Mouse (Mus musculus): ENCODE data around the gene Serpinb3b. TPM values are rescaled to one million over a fixed set of nuclear protein-coding genes. Genes with fewer than 3 reads are reported as not detected.
"Not testable (repeated sequence)": the region's sequence is repeated elsewhere in the genome, so short reads cannot be mapped to it uniquely, and the experiment has no call there.

Gene Serpinb3b
- polyA plus RNA-seq (2015; fragmentation: Nextera tagmentation; extraction: Ambion mirVana), result 0.22 TPM in 1 of 2 replicates, not detected in the other

DNA sequence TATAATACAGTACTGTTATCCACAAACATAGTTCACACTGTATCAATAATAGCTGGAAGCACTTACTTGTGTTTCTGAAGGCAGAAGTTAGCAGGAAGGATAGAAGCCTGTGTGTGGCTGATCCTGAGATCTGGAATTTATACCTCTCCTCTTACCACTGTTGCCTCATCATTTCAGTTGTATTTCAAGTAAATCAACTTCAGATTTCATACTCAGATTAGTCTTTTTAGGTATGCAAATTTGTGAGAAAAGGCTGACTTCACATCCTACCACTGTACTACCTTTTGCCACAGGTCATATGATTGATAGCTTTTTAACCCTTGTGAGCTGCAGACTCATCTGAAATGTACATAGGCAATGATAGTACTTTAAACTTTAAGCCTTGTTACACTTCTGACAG lies at the start of gene Serpinb3b, which contains the start of gene Serpinb3c:
Gene Serpinb3b (minus strand): TSS at position 101 of the 400 bp plus-strand sequence.
Gene Serpinb3c (minus strand): TSS at position 111 of the 400 bp plus-strand sequence.
- not testable (repeated sequence) for H3K36me3 ChIP-seq; H3K27me3 ChIP-seq; H3K4me3 ChIP-seq; H3K4me1 ChIP-seq; H3K9me3 ChIP-seq; H3K27ac ChIP-seq; ATAC-seq (ENCODE audit: low FRiP score, low read depth); H3K9ac ChIP-seq; H3K4me2 ChIP-seq (replicated peaks)

DNA sequence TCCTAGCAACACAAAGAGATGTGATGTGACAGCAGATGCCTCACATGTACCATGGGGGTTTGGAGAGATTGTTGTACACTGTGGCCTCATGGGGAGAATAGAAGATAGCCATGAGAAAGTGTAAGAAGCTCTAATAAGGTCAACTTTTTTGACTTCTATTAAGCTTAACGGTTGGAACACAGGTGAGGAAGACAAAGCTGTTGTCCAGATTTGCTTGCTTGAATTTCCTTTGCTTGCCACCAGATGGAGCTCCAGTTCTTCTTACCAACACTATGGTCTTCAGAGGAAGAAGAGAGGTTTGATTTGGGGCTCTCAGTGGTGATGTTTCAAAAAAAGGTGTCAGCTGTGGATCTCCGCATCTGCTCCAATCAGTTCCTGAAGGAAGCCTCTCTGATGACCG lies 35.0 kb downstream of the Serpinb3b start:
- H3K9ac ChIP-seq; H3K27ac ChIP-seq; H3K4me2 ChIP-seq (replicated peaks); H3K27me3 ChIP-seq; H3K36me3 ChIP-seq; ATAC-seq (ENCODE audit: low FRiP score, low read depth); H3K9me3 ChIP-seq; H3K4me1 ChIP-seq; H3K4me3 ChIP-seq: not testable (repeated sequence)
- WGBS, result 40% methylated on average over 3 of the region's 3 CpGs

DNA sequence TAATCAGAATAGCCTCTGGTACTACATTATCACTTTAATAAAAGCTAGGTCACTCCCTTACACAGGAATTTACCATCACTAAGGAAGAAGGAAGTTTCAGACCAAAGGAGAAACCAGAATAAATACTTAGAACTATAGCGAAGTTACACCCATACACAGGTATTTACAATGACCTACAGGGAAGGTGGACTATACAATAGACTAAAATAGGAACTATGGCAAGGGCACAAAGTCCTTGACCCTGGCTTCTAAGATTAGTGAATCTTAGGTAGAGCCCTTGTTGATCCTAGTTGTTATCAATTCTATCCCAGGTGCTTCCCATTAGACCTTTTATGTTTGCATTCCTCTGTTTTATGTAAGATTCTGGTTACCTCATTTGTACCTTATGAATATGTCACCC lies 60.9 kb downstream of the Serpinb3b start:
- H3K4me1 ChIP-seq; H3K9me3 ChIP-seq; H3K36me3 ChIP-seq; H3K27me3 ChIP-seq; H3K9ac ChIP-seq; H3K27ac ChIP-seq; H3K4me3 ChIP-seq; H3K4me2 ChIP-seq (replicated peaks); ATAC-seq (ENCODE audit: low FRiP score, low read depth): not testable (repeated sequence)
- WGBS, result 88% methylated on average over 1 of the region's 1 CpGs

DNA sequence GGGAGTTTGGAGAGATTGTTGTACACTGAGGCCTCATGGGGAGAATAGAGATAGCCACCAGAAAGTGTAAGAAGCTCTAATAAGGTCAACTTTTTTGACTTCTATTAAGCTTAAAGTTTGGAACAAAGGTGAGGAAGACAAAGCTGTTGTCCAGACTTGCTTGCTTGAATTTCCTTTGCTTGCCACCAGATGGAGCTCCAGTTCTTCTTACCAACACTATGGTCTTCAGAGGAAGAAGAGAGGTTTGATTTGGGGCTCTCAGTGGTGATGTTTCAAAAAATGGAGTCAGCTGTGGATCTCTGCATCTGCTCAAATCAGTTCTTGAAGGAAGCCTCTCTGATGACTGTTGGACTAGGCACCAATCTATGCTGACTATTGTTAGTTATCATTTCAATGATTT lies 150.7 kb downstream of the Serpinb3b start:
- H3K4me3 ChIP-seq; H3K27ac ChIP-seq; H3K36me3 ChIP-seq; H3K27me3 ChIP-seq; H3K4me2 ChIP-seq (replicated peaks); ATAC-seq (ENCODE audit: low FRiP score, low read depth); H3K9me3 ChIP-seq; H3K4me1 ChIP-seq; H3K9ac ChIP-seq: not testable (repeated sequence)

Other genes with a start within 250 kb of the Serpinb3b start
- 0.14 and 0.23 TPM in 2 replicates for gene Serpinb3a, start 226.1 kb downstream of the Serpinb3b start, polyA plus RNA-seq (2015; fragmentation: Nextera tagmentation; extraction: Ambion mirVana)
- not detected in 2 replicates for gene Serpinb3d, start 194.9 kb downstream of the Serpinb3b start, polyA plus RNA-seq (2015; fragmentation: Nextera tagmentation; extraction: Ambion mirVana)
- gene Serpinb3c, start within 50 bp of the Serpinb3b start, polyA plus RNA-seq (2015; fragmentation: Nextera tagmentation; extraction: Ambion mirVana), result 0.25 and 0.56 TPM in 2 replicates
- gene Serpinb11, start 82.8 kb upstream of the Serpinb3b start, polyA plus RNA-seq (2015; fragmentation: Nextera tagmentation; extraction: Ambion mirVana), result not detected in 2 replicates
- gene Serpinb7, start 121.3 kb upstream of the Serpinb3b start, polyA plus RNA-seq (2015; fragmentation: Nextera tagmentation; extraction: Ambion mirVana), result 1.9 and 2.3 TPM in 2 replicates
- gene Serpinb2, start 233.1 kb upstream of the Serpinb3b start, polyA plus RNA-seq (2015; fragmentation: Nextera tagmentation; extraction: Ambion mirVana), result 0.29 and 0.77 TPM in 2 replicates